Mouse (Mus musculus) forebrain, embryonic 10.5 days (tissue): Measurements from ENCODE around the gene Gm20683. TPM values are rescaled to one million over a fixed set of nuclear protein-coding genes. Genes with fewer than 3 reads are reported as not detected.
A peak's percentile ranks its signal among the peaks of the same experiment; 100 is the strongest.

ENCODE experiments used
- DNase-seq: peaks from one replicate; pipeline ENCODE4 v3.0.0-alpha.2; 2017; ENCODE audit warnings: low spot score; ENCODE audit errors: extremely low spot score
- H3K27ac ChIP-seq: fragments of 300-500 bp; sonication (generic); 2 replicates; pipeline ENCODE4 v1.5.1; 2016; ENCODE audit warnings: mild to moderate bottlenecking
- H3K27me3 ChIP-seq: fragments of 300-500 bp; sonication (generic); 2 replicates; pipeline ENCODE4 v1.6.1; 2016; ENCODE audit warnings: mild to moderate bottlenecking; ENCODE audit not compliant: poor library complexity, severe bottlenecking
- H3K36me3 ChIP-seq: fragments of 300-500 bp; sonication (generic); replicated peaks from 2 replicates; pipeline ENCODE4 v1.6.1; 2016; ENCODE audit warnings: mild to moderate bottlenecking, moderate library complexity
- H3K4me1 ChIP-seq: fragments of 300-500 bp; sonication (generic); 2 replicates; pipeline ENCODE4 v1.6.1; 2016
- H3K4me3 ChIP-seq: fragments of 300-500 bp; sonication (generic); 2 replicates; pipeline ENCODE4 v1.5.1; 2016; ENCODE audit warnings: mild to moderate bottlenecking, moderate library complexity
- H3K9me3 ChIP-seq: fragments of 300-500 bp; sonication (generic); 2 replicates; pipeline ENCODE4 v1.6.1; 2016; ENCODE audit warnings: mild to moderate bottlenecking, moderate library complexity
- WGBS: fragments of 180-500 bp; shearing (Covaris S2); methylation state at CpG from one replicate; pipeline ENCODE4 v1.1.7; 2016; 5-methylcytosine and 5-hydroxymethylcytosine counted together
- polyA plus RNA-seq: library from polyadenylated mRNA; unstranded; fragments of >200 nt; fragmentation: Nextera tagmentation; extraction: Ambion mirVana; gene quantifications from 2 replicates; pipeline ENCODE4 v1.2.1, GENCODE M21; 2016

The Gm20683 gene
- polyA plus RNA-seq, 1 experiment from 2014 or later, result 2.3 TPM

GRCm38 (mm10) chr17:25835301-25835700, 6.3 kb downstream of the Gm20683 start:
- H3K4me3 ChIP-seq, result peak overlapping the region; percentile 77
- DNase-seq, result no peak
- H3K36me3 ChIP-seq, result peaks cover 68% of the 10 kb centered on the region

GRCm38 (mm10) chr17:25834595-25835222, 6.9 kb downstream of the Gm20683 start:
- Histone ChIP-seq H3K4me3 (peak overlapping the region; percentile 77), H3K36me3 (peaks cover 68% of the 10 kb centered on the region), H3K9me3 (no peaks in the 10 kb centered on the region), H3K4me1 (peaks cover 85% of the 10 kb centered on the region), H3K27ac (peak overlapping the region; percentile 96), H3K27me3 (no peaks in the 10 kb centered on the region)
- 93% methylated on average over 12 of the region's 12 CpGs for WGBS
- DNase-seq, result no peak

More at GRCm38 (mm10) chr17:25835301-25835700, 6.3 kb downstream of the Gm20683 start:
- peaks cover 79% of the 10 kb centered on the region for H3K4me1 ChIP-seq
- H3K27me3 ChIP-seq, result no peaks in the 10 kb centered on the region
- H3K27ac ChIP-seq, result no peak overlapping the region
- 96% methylated on average over 7 of the region's 7 CpGs for WGBS
- no peaks in the 10 kb centered on the region for H3K9me3 ChIP-seq

GRCm38 (mm10) chr17:25833961-25834594, 7.5 kb downstream of the Gm20683 start:
- H3K4me1 ChIP-seq, result peaks cover 87% of the 10 kb centered on the region
- H3K36me3 ChIP-seq, result peaks cover 65% of the 10 kb centered on the region
- H3K9me3 ChIP-seq, result no peaks in the 10 kb centered on the region
- H3K27me3 ChIP-seq, result no peaks in the 10 kb centered on the region
- no peak for DNase-seq
- peak overlapping the region; percentile 77 for H3K4me3 ChIP-seq
- peak overlapping the region; percentile 96 for H3K27ac ChIP-seq
- WGBS, result 59% methylated on average over 6 of the region's 6 CpGs

- H3K4me3 ChIP-seq, result peak within 1 kb of the TSS; percentile 77
- no peaks in the 10 kb centered on the region for H3K27me3 ChIP-seq
- DNase-seq, result no peak
- peak within 1 kb of the TSS; percentile 96 for H3K27ac ChIP-seq
- peaks cover 60% of the 10 kb centered on the region for H3K36me3 ChIP-seq
- under 1% methylated on average over 24 of the region's 24 CpGs for WGBS
- no peaks in the 10 kb centered on the region for H3K9me3 ChIP-seq
- peaks cover 91% of the 10 kb centered on the region for H3K4me1 ChIP-seq
Observed at GRCm38 (mm10) chr17:25833291-25833663, 8.3 kb downstream of the Gm20683 start, which contains the start of gene Stub1. TSS of gene Stub1 (minus strand) at chr17:25833404.

- Histone ChIP-seq H3K9me3 (no peaks in the 10 kb centered on the region), H3K4me1 (peaks cover 91% of the 10 kb centered on the region), H3K36me3 (peaks cover 60% of the 10 kb centered on the region), H3K27ac (peak overlapping the region; percentile 96), H3K4me3 (peak overlapping the region; percentile 77), H3K27me3 (no peaks in the 10 kb centered on the region)
- DNase-seq, result peak; percentile 100
- under 1% methylated on average over 77 of the region's 77 CpGs for WGBS
Observed at GRCm38 (mm10) chr17:25832436-25833290, 8.9 kb downstream of the Gm20683 start.

- peak overlapping the region; percentile 96 for H3K27ac ChIP-seq
- DNase-seq, result no peak
- peaks cover 86% of the 10 kb centered on the region for H3K4me1 ChIP-seq
- no peaks in the 10 kb centered on the region for H3K27me3 ChIP-seq
- H3K36me3 ChIP-seq, result peaks cover 67% of the 10 kb centered on the region
- H3K9me3 ChIP-seq, result no peaks in the 10 kb centered on the region
- peak overlapping the region; percentile 77 for H3K4me3 ChIP-seq
- 71% methylated on average over 21 of the region's 21 CpGs for WGBS
Observed at GRCm38 (mm10) chr17:25831451-25832281, 9.9 kb downstream of the Gm20683 start.

GRCm38 (mm10) chr17:25830806-25831431, 10.6 kb downstream of the Gm20683 start:
- Histone ChIP-seq H3K27me3 (no peaks in the 10 kb centered on the region), H3K27ac (0 out of 2 replicates have a peak overlapping the region, but pooled peaks have one; percentile 27), H3K9me3 (no peaks in the 10 kb centered on the region), H3K36me3 (peaks cover 70% of the 10 kb centered on the region), H3K4me1 (peaks cover 83% of the 10 kb centered on the region), H3K4me3 (peak overlapping the region; percentile 77)
- no peak for DNase-seq
- WGBS, result 89% methylated on average over 14 of the region's 14 CpGs

GRCm38 (mm10) chr17:25830200-25830753, 11.3 kb downstream of the Gm20683 start:
- DNase-seq, result no peak
- Histone ChIP-seq H3K4me3 (peak overlapping the region; percentile 77), H3K27ac (0 out of 2 replicates have a peak overlapping the region, but pooled peaks have one; percentile 27), H3K27me3 (no peaks in the 10 kb centered on the region), H3K36me3 (peaks cover 68% of the 10 kb centered on the region), H3K4me1 (peaks cover 83% of the 10 kb centered on the region), H3K9me3 (no peaks in the 10 kb centered on the region)
- 93% methylated on average over 4 of the region's 4 CpGs for WGBS

- DNase-seq, result no peak
Observed at GRCm38 (mm10) chr17:25829558-25830017, 12.0 kb downstream of the Gm20683 start.

GRCm38 (mm10) chr17:25828712-25829557, 12.6 kb downstream of the Gm20683 start, which contains the start of gene Jmjd8:
TSS of gene Jmjd8 (plus strand) at chr17:25828867.
- Histone ChIP-seq H3K27me3 (no peaks in the 10 kb centered on the region), H3K36me3 (peaks cover 58% of the 10 kb centered on the region), H3K4me3 (peak within 1 kb of the TSS; percentile 77), H3K9me3 (no peaks in the 10 kb centered on the region), H3K27ac (peak within 1 kb of the TSS; percentile 94), H3K4me1 (peaks cover 83% of the 10 kb centered on the region)
- WGBS, result 2% methylated on average over 32 of the region's 32 CpGs
- peak; percentile 85 for DNase-seq

More at GRCm38 (mm10) chr17:25829558-25830017, 12.0 kb downstream of the Gm20683 start:
- Histone ChIP-seq H3K4me3 (peak overlapping the region; percentile 77), H3K27ac (peak overlapping the region; percentile 94), H3K4me1 (peaks cover 83% of the 10 kb centered on the region), H3K9me3 (no peaks in the 10 kb centered on the region), H3K36me3 (peaks cover 62% of the 10 kb centered on the region), H3K27me3 (no peaks in the 10 kb centered on the region)
- WGBS, result 44% methylated on average over 8 of the region's 8 CpGs

- Histone ChIP-seq H3K27ac (peak overlapping the region; percentile 94), H3K36me3 (peaks cover 58% of the 10 kb centered on the region), H3K9me3 (no peaks in the 10 kb centered on the region), H3K4me3 (peak overlapping the region; percentile 77), H3K4me1 (peaks cover 80% of the 10 kb centered on the region), H3K27me3 (no peaks in the 10 kb centered on the region)
- no peak for DNase-seq
- 83% methylated on average over 8 of the region's 8 CpGs for WGBS
Observed at GRCm38 (mm10) chr17:25828223-25828594, 13.4 kb downstream of the Gm20683 start.
